Mouse (Mus musculus) heart, adult 2 months (tissue): Measurements from ENCODE around the gene Sik1.

Experiments used
- CTCF ChIP-seq: fragments of 200-600 bp; IDR thresholded peaks from 2 replicates; pipeline ENCODE4 v1.8.1; 2022; ENCODE audit warnings: antibody characterized with exemption, mild to moderate bottlenecking, moderate library complexity
- EP300 ChIP-seq: fragments of 200-500 bp; IDR thresholded peaks from 2 replicates; pipeline ENCODE4 v1.6.1; 2011; ENCODE audit warnings: low read depth, low read length, control low read depth; ENCODE audit not compliant: insufficient read depth
- POLR2A ChIP-seq: fragments of 200-500 bp; IDR thresholded peaks from 2 replicates; pipeline ENCODE4 v1.6.1; 2011; ENCODE audit warnings: mild to moderate bottlenecking, low read depth, low read length, control low read depth; ENCODE audit not compliant: insufficient read depth

- no peak for TF ChIP-seq CTCF
- TF ChIP-seq EP300, result no peak
- TF ChIP-seq POLR2A, result no peak
Observed at GRCm38 (mm10) chr17:31840423-31841003, 15.1 kb downstream of the Sik1 start.
